Comparison of ENCODE assay signal across 14 mouse cellular contexts in the genomic region with DNA sequence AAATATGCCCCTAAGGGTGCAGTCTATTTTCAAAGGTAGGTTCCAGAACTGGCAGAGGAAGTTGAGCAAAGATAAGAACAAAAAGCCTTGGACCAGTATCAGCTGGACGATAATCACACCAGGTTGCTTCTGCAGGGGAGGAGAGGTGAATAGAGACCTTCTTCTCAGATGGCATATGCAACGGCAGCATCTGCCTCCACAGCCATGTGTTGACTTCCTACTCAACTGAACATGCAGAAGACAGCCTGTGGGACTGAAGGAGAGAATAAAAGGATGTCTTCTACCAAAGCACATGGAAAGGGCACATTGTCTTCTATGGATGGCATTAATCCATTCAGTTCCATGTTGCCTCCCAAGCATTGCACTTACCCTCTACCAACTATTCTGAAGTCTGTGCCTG.
"Had no signal": no experiment of that assay in that cellular context is flagged by ENCODE, and none has a peak within 500 bp of the region (broad histone marks: within the 10 kb centered on the region; RNA-seq: fewer than 3 reads in every experiment).

No protein-coding gene starts in this region.

- DNase-seq: forebrain, postnatal 0 days; gastrocnemius, postnatal 14 days; gastrocnemius, postnatal 36 days; heart, adult 11 months; heart, adult 2 months; heart, postnatal 14 days; heart, postnatal 36 days; kidney, adult 11 months; kidney, adult 2 months; kidney, postnatal 10 days; kidney, postnatal 25 days; kidney, postnatal 4 days; liver; liver, embryonic 13.5 days had no signal
